Mouse (Mus musculus): ENCODE measurements around the gene Gm21969. TPM values are rescaled to one million over a fixed set of nuclear protein-coding genes. Genes with fewer than 3 reads are reported as not detected.

The Gm21969 gene
- total RNA-seq, 2 experiments from 2014 or later = not detected

DNA sequence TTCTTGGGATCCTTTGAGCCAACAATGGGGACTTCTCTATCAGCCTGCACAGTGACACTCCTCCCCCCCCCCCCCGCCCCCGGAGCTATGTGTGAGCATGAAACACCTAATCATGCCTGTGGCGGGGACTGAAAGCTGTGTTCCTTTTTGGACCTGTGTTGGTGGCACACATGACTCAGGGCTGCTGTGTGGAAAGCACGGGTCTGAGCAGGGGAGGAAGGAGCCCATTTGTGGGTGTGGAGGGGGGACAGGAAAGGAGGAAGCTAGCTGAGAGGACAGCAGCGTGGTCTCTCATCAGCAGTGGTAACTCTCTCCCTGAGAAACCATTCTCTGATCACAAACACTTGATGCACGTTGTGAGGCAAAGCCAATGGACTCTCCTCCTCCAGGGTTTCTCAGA, 37.8 kb downstream of the Gm21969 start:
- no peak for ATAC-seq (replicated peaks; ENCODE audit: low FRiP score, low TSS enrichment, poor library complexity, severe bottlenecking)

- ATAC-seq (replicated peaks; ENCODE audit: low FRiP score, low TSS enrichment, poor library complexity, severe bottlenecking) = no peak
Observed at GRCm38 (mm10) chr4:139641829-139642425, 38.9 kb downstream of the Gm21969 start.

- ATAC-seq (replicated peaks; ENCODE audit: low FRiP score, low TSS enrichment, poor library complexity, severe bottlenecking) = peak; percentile 69
Observed at GRCm38 (mm10) chr4:139643972-139644371, 41.0 kb downstream of the Gm21969 start.

- ATAC-seq (replicated peaks; ENCODE audit: low FRiP score, low TSS enrichment, poor library complexity, severe bottlenecking) = no peak
Observed at GRCm38 (mm10) chr4:139646916-139647315, 43.9 kb downstream of the Gm21969 start.

- ATAC-seq (replicated peaks; ENCODE audit: low FRiP score, low TSS enrichment, poor library complexity, severe bottlenecking) = no peak
Observed at GRCm38 (mm10) chr4:139650086-139650743, 47.2 kb downstream of the Gm21969 start.

DNA sequence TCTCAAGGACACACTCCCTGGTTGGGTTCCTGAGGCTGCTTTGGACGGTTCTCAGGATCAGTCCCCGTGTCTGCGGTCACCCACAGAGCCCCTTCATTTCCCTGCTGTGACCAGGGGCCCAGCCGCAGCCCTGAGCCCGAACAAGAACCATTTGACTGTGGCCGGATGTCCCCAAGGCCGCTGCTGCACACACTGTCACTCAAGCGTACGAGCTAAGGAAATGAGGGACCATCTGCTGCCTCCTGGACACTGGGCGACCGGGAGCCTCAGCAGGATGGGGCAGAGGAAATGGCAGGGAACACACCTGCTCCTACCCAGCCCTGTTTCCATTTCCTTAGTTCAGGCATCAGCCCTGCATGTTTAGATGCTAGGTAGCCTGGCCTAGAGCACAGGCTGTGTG, 47.9 kb downstream of the Gm21969 start:
- ATAC-seq (replicated peaks; ENCODE audit: low FRiP score, low TSS enrichment, poor library complexity, severe bottlenecking) = no peak

- no peak for ATAC-seq (replicated peaks; ENCODE audit: low FRiP score, low TSS enrichment, poor library complexity, severe bottlenecking)
Observed at GRCm38 (mm10) chr4:139653238-139653637, 50.3 kb downstream of the Gm21969 start, which contains the start of gene Tas1r2. Tas1r2 (plus strand) TSS chr4:139653538.

GRCm38 (mm10) chr4:139661897-139662296, 58.9 kb downstream of the Gm21969 start:
- no peak for ATAC-seq (replicated peaks; ENCODE audit: low FRiP score, low TSS enrichment, poor library complexity, severe bottlenecking)

- no peak for ATAC-seq (replicated peaks; ENCODE audit: low FRiP score, low TSS enrichment, poor library complexity, severe bottlenecking)
Observed at GRCm38 (mm10) chr4:139667632-139668031, 64.6 kb downstream of the Gm21969 start.

DNA sequence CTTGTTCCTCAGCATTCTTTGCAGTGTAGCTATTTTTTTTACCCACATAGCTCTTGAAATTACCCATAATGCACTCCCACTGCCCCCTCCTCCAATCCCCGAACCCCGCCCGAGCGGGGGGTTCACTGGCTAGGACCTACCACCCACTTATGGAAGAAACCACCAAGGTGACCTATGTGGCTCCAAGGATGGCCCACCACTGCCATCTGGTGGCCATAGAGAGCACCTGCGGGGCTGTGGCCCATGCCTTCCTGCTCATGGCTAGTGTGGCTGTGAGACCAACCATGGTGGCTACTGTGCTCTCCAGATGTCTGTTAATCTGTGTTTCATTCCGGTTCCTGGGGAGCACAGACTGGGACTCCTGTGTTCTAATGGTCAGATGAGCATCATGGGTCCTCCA, 66.9 kb downstream of the Gm21969 start:
- peak; percentile 89 for ATAC-seq (replicated peaks; ENCODE audit: low FRiP score, low TSS enrichment, poor library complexity, severe bottlenecking)

DNA sequence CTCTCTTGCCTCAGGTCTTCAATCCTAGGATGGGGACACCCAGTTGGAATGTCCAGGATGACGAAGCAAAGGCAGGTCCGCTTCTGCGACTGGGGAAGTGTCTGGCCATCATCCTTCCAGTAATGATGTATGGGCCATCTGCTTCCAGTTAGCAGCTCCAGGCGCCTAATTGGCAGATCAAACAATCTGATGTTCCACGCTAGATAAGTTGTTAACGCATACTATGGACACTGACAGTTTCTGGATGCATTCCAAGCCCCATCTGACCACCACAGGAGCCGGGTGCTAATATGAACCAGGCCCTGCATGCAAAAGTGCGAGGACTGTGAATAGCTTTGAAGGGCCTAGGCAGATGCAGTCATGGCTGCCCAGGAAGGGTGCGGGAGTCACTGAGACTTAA, 72.7 kb downstream of the Gm21969 start:
- ATAC-seq (replicated peaks; ENCODE audit: low FRiP score, low TSS enrichment, poor library complexity, severe bottlenecking) = no peak

DNA sequence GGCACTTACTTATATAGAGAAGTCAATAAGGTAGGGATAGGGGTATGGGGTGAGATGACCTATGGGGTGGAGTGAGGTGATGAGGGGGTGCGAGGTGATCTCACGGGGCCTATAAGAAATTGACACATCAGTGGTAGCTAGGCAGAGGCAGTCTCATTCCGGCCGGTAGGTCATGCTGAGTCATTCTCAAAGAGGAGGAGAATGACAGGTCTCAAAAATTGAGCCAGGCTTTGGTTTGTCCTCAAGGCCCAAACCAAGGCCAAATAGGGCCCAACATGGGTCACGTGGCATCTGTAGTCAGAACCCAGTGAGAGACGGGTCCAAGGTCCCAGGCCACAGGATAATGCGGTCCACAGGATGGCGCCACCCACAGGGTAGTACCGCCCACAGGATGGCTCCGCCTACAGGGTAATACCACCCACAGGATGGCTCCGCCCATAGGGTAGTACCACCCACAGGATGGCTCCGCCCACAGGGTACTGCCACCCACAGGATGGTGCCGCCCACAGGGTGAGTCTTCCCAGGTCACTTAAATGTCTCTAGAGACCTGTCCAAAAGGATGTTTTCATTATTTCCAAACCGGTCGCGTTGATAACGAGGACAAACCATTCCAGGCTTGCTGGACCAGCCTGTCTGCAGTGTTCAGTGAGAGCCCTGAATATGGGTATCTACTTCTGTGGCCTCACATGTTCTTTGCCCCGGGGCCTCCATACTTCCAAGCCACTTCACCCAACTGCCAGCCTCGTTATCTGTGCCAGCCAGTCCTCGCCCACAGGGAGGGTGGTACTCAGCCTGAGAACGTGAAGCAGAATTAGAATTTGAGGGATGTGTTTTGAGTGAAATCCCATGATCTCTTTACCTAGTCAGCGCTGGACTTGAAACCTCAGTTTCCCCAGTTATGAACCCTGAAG, 81.0 kb downstream of the Gm21969 start:
- ATAC-seq (replicated peaks; ENCODE audit: low FRiP score, low TSS enrichment, poor library complexity, severe bottlenecking) = peak; percentile 97

- peak; percentile 48 for ATAC-seq (replicated peaks; ENCODE audit: low FRiP score, low TSS enrichment, poor library complexity, severe bottlenecking)
Observed at GRCm38 (mm10) chr4:139684639-139685017, 81.6 kb downstream of the Gm21969 start.

DNA sequence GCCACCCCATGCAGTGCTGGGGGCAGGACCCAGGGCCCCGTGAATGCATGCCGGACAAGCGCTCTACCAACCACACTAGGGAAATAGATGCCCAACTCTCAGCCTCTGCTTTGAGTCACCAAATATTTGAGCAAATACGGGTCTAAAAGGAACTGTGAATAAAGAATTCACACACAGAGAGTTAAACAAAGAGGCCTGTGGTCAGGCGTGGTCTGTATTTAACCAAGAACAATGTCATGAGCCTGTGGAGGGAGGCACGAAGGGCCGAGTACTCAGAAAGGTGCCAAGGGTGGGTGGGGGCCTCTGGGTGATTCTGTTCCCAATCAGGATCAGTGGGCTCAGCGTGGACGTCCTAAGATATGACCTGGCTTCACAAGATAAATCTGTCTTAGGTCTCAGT, 85.1 kb downstream of the Gm21969 start:
- ATAC-seq (replicated peaks; ENCODE audit: low FRiP score, low TSS enrichment, poor library complexity, severe bottlenecking) = no peak

GRCm38 (mm10) chr4:139689627-139690269, 86.8 kb downstream of the Gm21969 start:
- no peak for ATAC-seq (replicated peaks; ENCODE audit: low FRiP score, low TSS enrichment, poor library complexity, severe bottlenecking)

GRCm38 (mm10) chr4:139693315-139693714, 90.3 kb downstream of the Gm21969 start:
- no peak for ATAC-seq (replicated peaks; ENCODE audit: low FRiP score, low TSS enrichment, poor library complexity, severe bottlenecking)

- no peak for ATAC-seq (replicated peaks; ENCODE audit: low FRiP score, low TSS enrichment, poor library complexity, severe bottlenecking)
Observed at GRCm38 (mm10) chr4:139697755-139698154, 94.8 kb downstream of the Gm21969 start.

- ATAC-seq (replicated peaks; ENCODE audit: low FRiP score, low TSS enrichment, poor library complexity, severe bottlenecking) = no peak
Observed at GRCm38 (mm10) chr4:139698602-139699001, 95.6 kb downstream of the Gm21969 start.

DNA sequence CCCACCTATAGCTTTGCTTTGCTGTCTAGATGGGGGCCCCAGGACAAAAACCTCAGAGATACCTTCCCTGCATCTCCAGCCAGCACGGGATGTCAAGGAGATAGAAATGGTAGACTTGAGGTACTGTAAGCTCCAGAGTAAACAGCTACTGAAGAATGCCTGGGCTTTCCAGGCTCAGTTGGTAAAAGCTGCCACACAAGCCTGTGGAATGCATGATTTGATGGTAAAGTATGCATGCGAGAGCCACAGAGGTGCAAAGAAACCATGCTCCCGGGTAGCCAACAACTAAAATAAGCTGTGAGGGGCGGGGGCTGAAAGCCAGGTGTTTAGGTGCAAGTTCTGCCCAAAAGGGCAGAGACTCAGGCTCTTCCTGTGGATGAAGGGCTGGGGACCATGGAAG, 99.9 kb downstream of the Gm21969 start:
- no peak for ATAC-seq (replicated peaks; ENCODE audit: low FRiP score, low TSS enrichment, poor library complexity, severe bottlenecking)

- ATAC-seq (replicated peaks; ENCODE audit: low FRiP score, low TSS enrichment, poor library complexity, severe bottlenecking) = no peak
Observed at GRCm38 (mm10) chr4:139703468-139703867, 100.5 kb downstream of the Gm21969 start.
